Mouse (Mus musculus): Measurements from ENCODE around the gene C8g. TPM values are rescaled to one million over a fixed set of nuclear protein-coding genes. Genes with fewer than 3 reads are reported as not detected.

Gene C8g
- polyA plus RNA-seq, 1 experiment from 2014 or later: 9.5 TPM

- no peak overlapping the region for H3K4me2 ChIP-seq (ENCODE audit: low read depth, low read length)
- H3K27me3 ChIP-seq (ENCODE audit: control insufficient read depth, insufficient read depth, low read length): no peaks in the 10 kb centered on the region
- no peaks in the 10 kb centered on the region for H3K36me3 ChIP-seq (ENCODE audit: control insufficient read depth, insufficient read depth, low read length)
- no peak overlapping the region for H3K27ac ChIP-seq (ENCODE audit: low read length)
- 79% methylated on average over 8 of the region's 8 CpGs for WGBS
- H3K4me1 ChIP-seq (ENCODE audit: control insufficient read depth, insufficient read depth, low read length): 0 out of 2 replicates have a peak, but pooled peaks cover 4% of the 10 kb centered on the region
- ATAC-seq (ENCODE audit: insufficient read depth, low FRiP score): no peak
- H3K9ac ChIP-seq (ENCODE audit: low read length): no peak overlapping the region
- H3K9me3 ChIP-seq (replicated peaks; ENCODE audit: control insufficient read depth, low read length): no peaks in the 10 kb centered on the region
- H3K4me3 ChIP-seq (replicated peaks; ENCODE audit: low read length): no peak overlapping the region
Observed at GRCm38 (mm10) chr2:25450853-25451647, 50.5 kb downstream of the C8g start.

Other genes starting within 250 kb of the C8g start
- gene Tmem203, start 246.3 kb downstream of the C8g start, polyA plus RNA-seq (2015; fragmentation: Nextera tagmentation; extraction: Ambion mirVana): 19.5 and 20.2 TPM in 2 replicates
- gene Tprn, start 239.1 kb downstream of the C8g start, polyA plus RNA-seq (2015; fragmentation: Nextera tagmentation; extraction: Ambion mirVana): 17.9 and 19.0 TPM in 2 replicates
- 199 TPM in 2 replicates for gene Ssna1, start 229.3 kb downstream of the C8g start, polyA plus RNA-seq (2015; fragmentation: Nextera tagmentation; extraction: Ambion mirVana)
- 123 and 134 TPM in 2 replicates for gene Anapc2, start 229.2 kb downstream of the C8g start, polyA plus RNA-seq (2015; fragmentation: Nextera tagmentation; extraction: Ambion mirVana)
- gene Tmem210, start 213.6 kb downstream of the C8g start, polyA plus RNA-seq (2015; fragmentation: Nextera tagmentation; extraction: Ambion mirVana): not detected in 2 replicates
- 14.3 and 20.3 TPM in 2 replicates for gene Lrrc26, start 211.8 kb downstream of the C8g start, polyA plus RNA-seq (2015; fragmentation: Nextera tagmentation; extraction: Ambion mirVana)
- gene Grin1, start 182.5 kb downstream of the C8g start, polyA plus RNA-seq (2015; fragmentation: Nextera tagmentation; extraction: Ambion mirVana): 2.0 and 2.3 TPM in 2 replicates
- 46.0 and 47.0 TPM in 2 replicates for gene Man1b1, start 169.4 kb downstream of the C8g start, polyA plus RNA-seq (2015; fragmentation: Nextera tagmentation; extraction: Ambion mirVana)
- gene Dpp7, start 145.4 kb downstream of the C8g start, polyA plus RNA-seq (2015; fragmentation: Nextera tagmentation; extraction: Ambion mirVana): 23.8 and 26.8 TPM in 2 replicates
- 34.8 and 40.0 TPM in 2 replicates for gene Uap1l1, start 136.0 kb downstream of the C8g start, polyA plus RNA-seq (2015; fragmentation: Nextera tagmentation; extraction: Ambion mirVana)
- 30.7 and 35.9 TPM in 2 replicates for gene Sapcd2, start 129.4 kb downstream of the C8g start, polyA plus RNA-seq (2015; fragmentation: Nextera tagmentation; extraction: Ambion mirVana)
- 16.6 and 19.4 TPM in 2 replicates for gene Entpd2, start 105.8 kb downstream of the C8g start, polyA plus RNA-seq (2015; fragmentation: Nextera tagmentation; extraction: Ambion mirVana)
- gene Npdc1, start 102.4 kb downstream of the C8g start, polyA plus RNA-seq (2015; fragmentation: Nextera tagmentation; extraction: Ambion mirVana): 54.9 and 66.1 TPM in 2 replicates
- 0.19 TPM in 1 of 2 replicates, not detected in the other for gene Fut7, start 78.5 kb downstream of the C8g start, polyA plus RNA-seq (2015; fragmentation: Nextera tagmentation; extraction: Ambion mirVana)
- gene Abca2, start 73.0 kb downstream of the C8g start, polyA plus RNA-seq (2015; fragmentation: Nextera tagmentation; extraction: Ambion mirVana): 4.0 and 4.6 TPM in 2 replicates
- gene Clic3, start 44.9 kb downstream of the C8g start, polyA plus RNA-seq (2015; fragmentation: Nextera tagmentation; extraction: Ambion mirVana): 60.5 and 113 TPM in 2 replicates
- gene Paxx, start 40.6 kb downstream of the C8g start, polyA plus RNA-seq (2015; fragmentation: Nextera tagmentation; extraction: Ambion mirVana): 44.1 and 49.4 TPM in 2 replicates
- gene Ptgds, start 31.7 kb downstream of the C8g start, polyA plus RNA-seq (2015; fragmentation: Nextera tagmentation; extraction: Ambion mirVana): 6.1 and 6.7 TPM in 2 replicates
- gene Lcn12, start 7.8 kb downstream of the C8g start, polyA plus RNA-seq (2015; fragmentation: Nextera tagmentation; extraction: Ambion mirVana): not detected in 2 replicates
- 76.5 and 86.0 TPM in 2 replicates for gene Fbxw5, start 969 bp downstream of the C8g start, polyA plus RNA-seq (2015; fragmentation: Nextera tagmentation; extraction: Ambion mirVana)
- gene Traf2, start 45.2 kb upstream of the C8g start, polyA plus RNA-seq (2015; fragmentation: Nextera tagmentation; extraction: Ambion mirVana): 31.5 and 32.1 TPM in 2 replicates
- 377 and 401 TPM in 2 replicates for gene Edf1, start 56.1 kb upstream of the C8g start, polyA plus RNA-seq (2015; fragmentation: Nextera tagmentation; extraction: Ambion mirVana)
- 74.0 and 87.4 TPM in 2 replicates for gene Mamdc4, start 73.1 kb upstream of the C8g start, polyA plus RNA-seq (2015; fragmentation: Nextera tagmentation; extraction: Ambion mirVana)
- gene Phpt1, start 73.5 kb upstream of the C8g start, polyA plus RNA-seq (2015; fragmentation: Nextera tagmentation; extraction: Ambion mirVana): 120 and 123 TPM in 2 replicates
- gene Ajm1, start 80.0 kb upstream of the C8g start, polyA plus RNA-seq (2015; fragmentation: Nextera tagmentation; extraction: Ambion mirVana): 0.26 and 0.94 TPM in 2 replicates
- 56.4 and 60.3 TPM in 2 replicates for gene Rabl6, start 106.8 kb upstream of the C8g start, polyA plus RNA-seq (2015; fragmentation: Nextera tagmentation; extraction: Ambion mirVana)
- 0.09 and 0.15 TPM in 2 replicates for gene Ccdc183, start 116.0 kb upstream of the C8g start, polyA plus RNA-seq (2015; fragmentation: Nextera tagmentation; extraction: Ambion mirVana)
- gene Tmem141, start 120.3 kb upstream of the C8g start, polyA plus RNA-seq (2015; fragmentation: Nextera tagmentation; extraction: Ambion mirVana): 27.8 and 33.9 TPM in 2 replicates
- gene Fcna, start 126.3 kb upstream of the C8g start, polyA plus RNA-seq (2015; fragmentation: Nextera tagmentation; extraction: Ambion mirVana): 4.9 and 5.3 TPM in 2 replicates
- gene Lcn8, start 151.4 kb upstream of the C8g start, polyA plus RNA-seq (2015; fragmentation: Nextera tagmentation; extraction: Ambion mirVana): 0.37 TPM in 1 of 2 replicates, not detected in the other
- not detected in 2 replicates for gene Lcn5, start 156.2 kb upstream of the C8g start, polyA plus RNA-seq (2015; fragmentation: Nextera tagmentation; extraction: Ambion mirVana)
- gene Lcn6, start 175.1 kb upstream of the C8g start, polyA plus RNA-seq (2015; fragmentation: Nextera tagmentation; extraction: Ambion mirVana): not detected in 2 replicates
- not detected in 2 replicates for gene Lcn10, start 181.0 kb upstream of the C8g start, polyA plus RNA-seq (2015; fragmentation: Nextera tagmentation; extraction: Ambion mirVana)
- not detected in 2 replicates for gene Obp2a, start 198.3 kb upstream of the C8g start, polyA plus RNA-seq (2015; fragmentation: Nextera tagmentation; extraction: Ambion mirVana)
- 62.0 and 73.4 TPM in 2 replicates for gene Bmyc, start 205.0 kb upstream of the C8g start, polyA plus RNA-seq (2015; fragmentation: Nextera tagmentation; extraction: Ambion mirVana)
- gene Obp2b, start 235.3 kb upstream of the C8g start, polyA plus RNA-seq (2015; fragmentation: Nextera tagmentation; extraction: Ambion mirVana): not detected in 2 replicates